In genomic region chrX:139854795-139855194, GRCm38 (mm10) we compare ENCODE assay signal across 18 mouse cellular contexts. TPM values are rescaled to one million over a fixed set of nuclear protein-coding genes. Genes with fewer than 3 reads are reported as not detected.
"Had no signal": no experiment of that assay in that cellular context is flagged by ENCODE, and none has a peak within 500 bp of the region (broad histone marks: within the 10 kb centered on the region; RNA-seq: fewer than 3 reads in every experiment).

No protein-coding gene starts in this region.

- H3K27ac ChIP-seq: neural tube, embryonic 13.5 days; neural tube, embryonic 15.5 days; stomach, embryonic 15.5 days; stomach, postnatal 0 days had no signal

- H3K36me3 ChIP-seq: neural tube, embryonic 13.5 days; neural tube, embryonic 15.5 days; stomach, embryonic 15.5 days had no signal

- H3K4me1 ChIP-seq: neural tube, embryonic 13.5 days; neural tube, embryonic 15.5 days; stomach, embryonic 15.5 days had no signal

- H3K27me3 ChIP-seq: stomach, embryonic 15.5 days had no signal

- H3K9ac ChIP-seq: neural tube, embryonic 13.5 days; neural tube, embryonic 15.5 days; stomach, embryonic 15.5 days had no signal

- H3K4me3 ChIP-seq: neural tube, embryonic 13.5 days; neural tube, embryonic 15.5 days; stomach, embryonic 15.5 days had no signal

- H3K4me2 ChIP-seq: neural tube, embryonic 13.5 days; neural tube, embryonic 15.5 days; stomach, embryonic 15.5 days had no signal

- H3K9me3 ChIP-seq: neural tube, embryonic 13.5 days; neural tube, embryonic 15.5 days; stomach, embryonic 15.5 days had no signal

- DNase-seq: retina, postnatal 1 day; right cerebral cortex, adult 18-20 months; right cerebral cortex, postnatal 14 days; right cerebral cortex, postnatal 25 days; right cerebral cortex, postnatal 4 days; spleen, adult 18-20 months; thymus, adult 18-20 months; thymus, adult 2 months; thymus, postnatal 14 days; thymus, postnatal 25 days; thymus, postnatal 36 days; thymus, postnatal 4 days had no signal

RNA-seq across cellular contexts. Expression of gene Cldn2, which starts 54.2 kb away (rescaled TPM):
- total RNA-seq: neutrophil, adult 5-6 weeks had no signal
- polyA plus RNA-seq: neural tube, embryonic 14.5 days had no signal
